Mouse (Mus musculus) myocyte (in vitro differentiated cells): ENCODE data around the gene Akap8l. TPM values are rescaled to one million over a fixed set of nuclear protein-coding genes. Genes with fewer than 3 reads are reported as not detected.

Source experiments
- H3K27me3 ChIP-seq: one replicate; pipeline ENCODE4 v1.6.1; 2011; ENCODE audit not compliant: control insufficient read depth, insufficient read depth, insufficient read length
- H3K36me3 ChIP-seq: one replicate; pipeline ENCODE4 v1.6.1; 2011; ENCODE audit not compliant: control insufficient read depth, insufficient read depth
- H3K4me2 ChIP-seq: one replicate; pipeline ENCODE4 v1.6.1; 2011; ENCODE audit warnings: low read depth, control low read depth
- H3K4me3 ChIP-seq: one replicate; pipeline ENCODE4 v1.5.1; 2011; ENCODE audit warnings: mild to moderate bottlenecking, control low read depth, moderate library complexity
- H3K79me2 ChIP-seq: one replicate; pipeline ENCODE4 v1.6.1; 2011; ENCODE audit not compliant: control insufficient read depth, insufficient read depth
- H3ac ChIP-seq: one replicate; pipeline ENCODE4 v1.6.1; 2011; ENCODE audit not compliant: control insufficient read depth, insufficient read length
- CEBPB ChIP-seq: IDR thresholded peaks from 2 replicates; pipeline ENCODE4 v1.6.1; 2011; ENCODE audit warnings: mild to moderate bottlenecking, moderate library complexity; ENCODE audit not compliant: poor library complexity, insufficient read depth, severe bottlenecking
- E2F4 ChIP-seq: IDR thresholded peaks from one replicate; pipeline ENCODE4 v1.6.1; 2011; ENCODE audit warnings: mild to moderate bottlenecking, control low read depth, moderate library complexity; ENCODE audit not compliant: insufficient read depth
- MAX ChIP-seq: IDR thresholded peaks from one replicate; pipeline ENCODE4 v1.6.1; 2011; ENCODE audit warnings: low read depth, mild to moderate bottlenecking, control low read depth
- MYOD1 ChIP-seq, 3 experiments: IDR thresholded peaks; one replicate each; pipeline ENCODE4 v1.6.1; 2011; ENCODE audit warnings: control low read depth in 2 of 3, low read depth in 2 of 3, mild to moderate bottlenecking in 2 of 3, moderate library complexity in 1 of 3; ENCODE audit not compliant: insufficient read length in 2 of 3, control insufficient read depth in 1 of 3
- MYOG ChIP-seq, 3 experiments: IDR thresholded peaks; one replicate each; pipeline ENCODE4 v1.6.1; 2011; ENCODE audit warnings: control low read depth in 2 of 3, low read depth in 2 of 3, mild to moderate bottlenecking in 2 of 3; ENCODE audit not compliant: insufficient read length in 2 of 3, control insufficient read depth in 1 of 3, insufficient read depth in 1 of 3
- POLR2A ChIP-seq: IDR thresholded peaks from one replicate; pipeline ENCODE4 v1.6.1; 2011; ENCODE audit warnings: low read depth, mild to moderate bottlenecking, control low read depth, moderate library complexity; ENCODE audit not compliant: insufficient read length
- POLR2AphosphoS2 ChIP-seq: IDR thresholded peaks from one replicate; pipeline ENCODE4 v1.6.1; 2011; ENCODE audit warnings: low read depth, control low read depth; ENCODE audit not compliant: insufficient read length
- REST ChIP-seq: IDR thresholded peaks from one replicate; pipeline ENCODE4 v1.6.1; 2011; ENCODE audit warnings: mild to moderate bottlenecking, control low read depth, moderate library complexity; ENCODE audit not compliant: insufficient read depth, insufficient read length
- SRF ChIP-seq: IDR thresholded peaks from one replicate; pipeline ENCODE4 v1.6.1; 2011; ENCODE audit warnings: low read depth; ENCODE audit not compliant: control insufficient read depth, insufficient read length
- TCF12 ChIP-seq: IDR thresholded peaks from one replicate; pipeline ENCODE4 v1.6.1; 2011; ENCODE audit warnings: mild to moderate bottlenecking, control low read depth; ENCODE audit not compliant: poor library complexity, insufficient read depth, severe bottlenecking
- TCF3 ChIP-seq: IDR thresholded peaks from one replicate; pipeline ENCODE4 v1.6.1; 2011; ENCODE audit warnings: low read depth, control low read depth; ENCODE audit not compliant: insufficient read length
- USF1 ChIP-seq: IDR thresholded peaks from one replicate; pipeline ENCODE4 v1.6.1; 2011; ENCODE audit warnings: low read depth, mild to moderate bottlenecking, control low read depth, moderate library complexity
- polyA plus RNA-seq: library from polyadenylated mRNA; unstranded; fragments of >200 nt; fragmentation: generic; extraction: Trizol; gene quantifications from one replicate; pipeline ENCODE4 v1.2.1, GENCODE M21; 2012; ENCODE audit warnings: missing spikeins

Akap8l gene
- polyA plus RNA-seq, 1 experiment, result 31.7 TPM

DNA sequence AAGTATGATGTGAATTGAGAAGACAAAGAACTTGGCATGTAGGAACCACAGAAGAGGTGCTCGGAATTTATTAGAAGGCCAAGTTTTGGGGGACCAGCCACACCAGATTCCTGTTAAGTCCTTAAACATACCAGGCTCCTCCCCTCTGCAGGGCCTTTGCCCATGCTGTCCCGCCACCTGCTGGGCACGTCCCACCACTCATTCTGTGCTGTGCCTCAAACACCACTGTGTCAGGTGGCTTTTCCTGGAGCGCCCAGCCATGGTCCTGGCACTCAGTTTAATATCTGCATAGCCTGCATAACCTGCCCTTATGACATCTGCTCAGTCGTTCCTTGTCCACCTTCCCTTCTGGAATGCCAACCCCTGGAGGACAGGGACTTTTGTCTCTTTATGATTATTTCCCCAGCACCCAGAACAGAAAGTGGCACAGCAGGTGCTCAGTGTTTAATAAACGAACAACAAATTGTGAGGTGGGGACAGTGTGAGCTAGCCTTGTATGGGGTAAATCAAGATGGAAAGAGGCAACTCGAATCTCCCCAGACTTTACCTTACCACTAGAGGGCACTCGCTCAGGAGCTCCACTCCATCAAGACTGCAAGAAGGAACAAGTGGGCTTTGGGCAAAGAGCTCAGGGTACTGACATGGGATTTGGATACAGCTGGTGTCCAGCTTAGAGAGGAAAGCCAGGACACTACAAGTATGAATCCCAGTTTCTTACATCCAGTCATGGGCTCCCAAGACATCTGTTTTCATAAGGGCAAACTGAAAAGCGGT, 36.4 kb upstream of the Akap8l start:
- Histone ChIP-seq H3K27me3 (peaks cover 8% of the 10 kb centered on the region), H3ac (no peak overlapping the region), H3K36me3 (no peaks in the 10 kb centered on the region), H3K79me2 (no peaks in the 10 kb centered on the region), H3K4me2 (no peak overlapping the region), H3K4me3 (no peak overlapping the region)
- TF ChIP-seq POLR2AphosphoS2 (no peak), MYOG (IDR thresholded peaks at IDR 0.05; ENCODE audit: control insufficient read depth in 1 of 3, insufficient read depth in 1 of 3, insufficient read length in 2 of 3, low read depth in 2 of 3) (no peak), REST (no peak), E2F4 (no peak), MYOD1 (IDR thresholded peaks at IDR 0.05; ENCODE audit: control insufficient read depth in 1 of 3, insufficient read length in 2 of 3, low read depth in 2 of 3) (no peak), MAX (no peak), CEBPB (no peak), USF1 (no peak), TCF3 (no peak), TCF12 (no peak), POLR2A (no peak), SRF (no peak)

DNA sequence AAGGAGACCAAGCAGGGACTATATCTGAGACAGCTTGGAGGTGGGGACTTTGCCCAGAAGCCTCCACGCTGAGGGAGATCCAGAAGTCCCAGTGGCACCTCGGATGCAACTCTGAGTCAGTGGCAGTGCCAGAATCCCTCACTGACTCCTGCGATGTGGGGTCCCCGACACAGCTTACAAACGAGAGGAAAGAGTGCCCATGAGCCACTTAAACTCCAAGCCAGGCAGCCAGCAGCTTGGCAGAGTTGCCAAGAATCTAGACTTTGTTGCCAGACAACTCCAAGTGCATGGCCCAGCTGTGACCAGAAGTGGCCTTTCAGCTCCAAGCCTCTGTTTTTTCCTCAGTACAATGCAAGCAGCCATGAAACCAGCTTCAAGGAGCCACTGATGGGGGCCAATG, 33.3 kb upstream of the Akap8l start:
- TF ChIP-seq TCF12, result no peak
- TF ChIP-seq MAX, result no peak
- TF ChIP-seq E2F4, result no peak
- TF ChIP-seq TCF3, result no peak
- TF ChIP-seq MYOD1 (IDR thresholded peaks at IDR 0.05; ENCODE audit: control insufficient read depth in 1 of 3, insufficient read length in 2 of 3, low read depth in 2 of 3), result no peak
- no peak for TF ChIP-seq SRF
- no peak for TF ChIP-seq POLR2A
- no peak for TF ChIP-seq POLR2AphosphoS2
- no peak for TF ChIP-seq REST
- TF ChIP-seq CEBPB, result no peak
- TF ChIP-seq MYOG (IDR thresholded peaks at IDR 0.05; ENCODE audit: control insufficient read depth in 1 of 3, insufficient read depth in 1 of 3, insufficient read length in 2 of 3, low read depth in 2 of 3), result no peak
- Histone ChIP-seq H3K4me2 (no peak overlapping the region), H3K27me3 (no peaks in the 10 kb centered on the region), H3K4me3 (no peak overlapping the region), H3K79me2 (no peaks in the 10 kb centered on the region), H3K36me3 (no peaks in the 10 kb centered on the region), H3ac (no peak overlapping the region)

DNA sequence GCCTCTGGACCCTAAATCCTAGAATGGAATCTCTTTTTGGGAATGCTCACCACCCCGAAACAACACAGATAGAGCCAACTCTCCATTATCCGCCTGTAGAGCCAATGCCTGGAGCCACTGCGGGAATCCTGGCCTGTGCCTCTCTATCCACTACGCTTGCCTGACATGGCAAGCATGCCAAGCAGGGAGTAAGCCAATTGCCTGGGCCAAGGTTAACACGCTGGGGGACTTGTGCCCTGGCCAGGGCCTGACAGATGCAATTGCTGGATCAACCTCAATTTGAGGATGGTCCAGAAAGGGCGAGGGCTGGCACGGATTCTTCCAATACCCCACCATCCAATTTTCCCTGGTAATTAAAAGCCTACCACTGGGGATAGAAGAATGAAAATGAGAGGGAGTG, 32.2 kb upstream of the Akap8l start:
- no peaks in the 10 kb centered on the region for H3K36me3 ChIP-seq
- no peaks in the 10 kb centered on the region for H3K79me2 ChIP-seq
- no peak overlapping the region for H3ac ChIP-seq
- H3K27me3 ChIP-seq, result no peaks in the 10 kb centered on the region
- no peak overlapping the region for H3K4me3 ChIP-seq
- H3K4me2 ChIP-seq, result no peak overlapping the region
- TF ChIP-seq TCF12, result no peak

DNA sequence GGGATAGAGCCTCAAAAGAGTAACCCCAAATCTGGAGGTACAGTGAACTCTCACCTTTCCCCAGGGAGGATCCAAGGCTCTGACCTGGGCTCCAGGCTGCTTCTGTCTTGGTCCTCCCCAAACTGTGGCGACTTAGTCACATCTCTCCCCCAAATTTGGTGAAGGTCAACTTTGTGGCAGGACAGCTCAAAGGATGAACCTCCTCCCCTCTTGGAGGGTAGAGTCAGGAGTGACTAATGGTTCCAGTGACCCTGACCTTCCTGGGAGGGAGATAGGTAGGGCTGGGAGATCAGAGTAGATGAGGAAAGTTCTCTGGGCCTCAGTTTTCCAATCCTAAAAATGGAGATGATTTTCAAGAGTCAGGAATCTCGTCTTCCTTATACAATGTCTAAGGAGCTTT, 28.4 kb upstream of the Akap8l start:
- H3K36me3 ChIP-seq, result no peaks in the 10 kb centered on the region

DNA sequence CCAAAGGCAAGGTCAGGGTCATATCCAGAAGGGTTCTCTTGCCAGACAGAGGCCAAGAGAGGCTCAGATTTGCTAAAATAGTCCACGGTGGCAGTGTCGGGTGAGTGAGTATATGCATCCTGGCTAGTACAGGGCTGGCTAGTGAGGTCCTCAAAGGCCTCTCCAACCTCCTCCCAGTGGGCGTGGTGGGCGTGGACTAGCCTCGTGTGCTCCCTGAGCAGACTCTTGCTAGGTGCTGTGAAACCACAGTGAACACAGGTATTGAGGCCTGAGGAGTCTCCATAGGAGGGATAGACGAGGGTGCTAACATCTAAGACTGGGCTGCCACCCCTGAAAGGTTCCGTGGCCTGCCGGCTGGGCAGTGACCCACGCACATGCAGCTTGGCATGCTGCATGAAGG, 26.7 kb upstream of the Akap8l start:
- TF ChIP-seq TCF12 (no peak), SRF (no peak), POLR2AphosphoS2 (no peak), TCF3 (no peak)
- H3K4me2 ChIP-seq, result no peak overlapping the region
- H3K27me3 ChIP-seq, result no peaks in the 10 kb centered on the region
- no peak overlapping the region for H3ac ChIP-seq
- no peak overlapping the region for H3K4me3 ChIP-seq
- no peaks in the 10 kb centered on the region for H3K79me2 ChIP-seq
- H3K36me3 ChIP-seq, result no peaks in the 10 kb centered on the region

More for the DNA sequence above, 28.4 kb upstream of the Akap8l start:
- Histone ChIP-seq H3K79me2 (no peaks in the 10 kb centered on the region), H3K4me2 (no peak overlapping the region), H3ac (no peak overlapping the region), H3K27me3 (no peaks in the 10 kb centered on the region), H3K4me3 (no peak overlapping the region)
- TF ChIP-seq E2F4 (no peak), TCF12 (no peak), CEBPB (no peak), MYOG (IDR thresholded peaks at IDR 0.05; ENCODE audit: control insufficient read depth in 1 of 3, insufficient read depth in 1 of 3, insufficient read length in 2 of 3, low read depth in 2 of 3) (no peak), MAX (no peak), POLR2AphosphoS2 (no peak), TCF3 (no peak), SRF (no peak), MYOD1 (IDR thresholded peaks at IDR 0.05; ENCODE audit: control insufficient read depth in 1 of 3, insufficient read length in 2 of 3, low read depth in 2 of 3) (no peak), POLR2A (no peak), USF1 (no peak), REST (no peak)
